Mouse (Mus musculus) embryonic facial prominence, embryonic 11.5 days (tissue): Measurements from ENCODE around the gene Olfr172. TPM values are rescaled to one million over a fixed set of nuclear protein-coding genes. Genes with fewer than 3 reads are reported as not detected.
A peak's percentile ranks its signal among the peaks of the same experiment; 100 is the strongest.

Experiments used
- ATAC-seq: fragments of 200-750 bp; cut with Nextera tagmentation; replicated peaks from 2 replicates; pipeline ENCODE4 v1.8.0; 2017; ENCODE audit warnings: low read depth; ENCODE audit not compliant: insufficient number of reproducible peaks, low FRiP score, low TSS enrichment
- DNase-seq: peaks from one replicate; pipeline ENCODE4 v3.0.0-alpha.2; 2015; ENCODE audit warnings: low spot score
- H3K27ac ChIP-seq: fragments of 300-500 bp; sonication (generic); replicated peaks from 2 replicates; pipeline ENCODE4 v1.5.1; 2014; ENCODE audit warnings: mild to moderate bottlenecking, low read depth, low read length, control low read depth
- H3K27me3 ChIP-seq: fragments of 300-500 bp; sonication (generic); 2 replicates; pipeline ENCODE4 v1.6.1; 2014; ENCODE audit warnings: mild to moderate bottlenecking, low read length, moderate library complexity, mixed read lengths; ENCODE audit not compliant: control insufficient read depth, insufficient read depth
- H3K36me3 ChIP-seq: fragments of 300-500 bp; sonication (generic); replicated peaks from 2 replicates; pipeline ENCODE4 v1.6.1; 2014; ENCODE audit warnings: low read depth, mild to moderate bottlenecking, low read length, moderate library complexity, mixed read lengths; ENCODE audit not compliant: control insufficient read depth, insufficient read depth
- H3K4me1 ChIP-seq: fragments of 300-500 bp; sonication (generic); 2 replicates; pipeline ENCODE4 v1.6.1; 2014; ENCODE audit warnings: low read length, mixed read lengths; ENCODE audit not compliant: control insufficient read depth, insufficient read depth
- H3K4me2 ChIP-seq: fragments of 300-500 bp; sonication (generic); 2 replicates; pipeline ENCODE4 v1.6.1; 2014; ENCODE audit warnings: low read depth, mild to moderate bottlenecking, control low read depth, low read length, moderate library complexity
- H3K4me3 ChIP-seq: fragments of 300-500 bp; sonication (generic); 2 replicates; pipeline ENCODE4 v1.5.1; 2014; ENCODE audit warnings: low read depth, low read length, control low read depth
- H3K9ac ChIP-seq: fragments of 300-500 bp; sonication (generic); replicated peaks from 2 replicates; pipeline ENCODE4 v1.6.1; 2014; ENCODE audit warnings: mild to moderate bottlenecking, control low read depth, low read length
- H3K9me3 ChIP-seq: fragments of 300-500 bp; sonication (generic); replicated peaks from 2 replicates; pipeline ENCODE4 v1.6.1; 2016; ENCODE audit warnings: mild to moderate bottlenecking, low read length, inconsistent platforms, mixed read lengths; ENCODE audit not compliant: control insufficient read depth
- WGBS: fragments of 180-500 bp; shearing (Covaris S2); extraction: QIAGEN DNeasy Blood & Tissue Kit; methylation state at CpG from one replicate; pipeline ENCODE4 v1.1.7; 2014; 5-methylcytosine and 5-hydroxymethylcytosine counted together
- polyA plus RNA-seq: library from polyadenylated mRNA; unstranded; fragments of >200 nt; fragmentation: Nextera tagmentation; extraction: Ambion mirVana; gene quantifications from 2 replicates; pipeline ENCODE4 v1.2.1, GENCODE M21; 2014

Gene Olfr172
- polyA plus RNA-seq, 1 experiment from 2014 or later, result not detected

DNA sequence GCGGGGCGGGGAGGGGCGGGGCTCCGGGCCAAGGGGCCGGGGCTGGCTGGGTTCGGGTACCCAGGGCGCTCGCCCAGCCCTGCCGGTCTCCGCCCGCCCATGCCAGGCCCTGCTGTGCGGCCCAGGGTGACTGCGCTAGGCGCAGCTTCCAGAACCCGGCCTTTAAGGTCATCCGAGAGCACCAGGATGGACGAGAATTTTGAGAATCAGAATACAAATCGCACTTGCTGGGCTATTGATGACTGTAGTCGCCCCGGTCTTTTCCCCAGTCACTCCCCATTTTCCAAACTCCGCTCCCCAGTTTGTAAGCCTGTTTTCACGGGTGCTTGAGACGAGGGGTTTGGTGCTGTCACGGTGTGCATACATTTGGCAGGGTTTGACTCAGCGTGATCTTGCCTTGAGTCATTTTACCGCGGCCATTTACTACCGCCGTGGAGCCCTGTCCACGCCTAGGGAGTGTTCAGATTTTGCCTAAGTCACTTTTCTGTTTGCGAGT lies 34.8 kb downstream of the Olfr172 start:
- Histone ChIP-seq H3K4me1 (no peaks in the 10 kb centered on the region), H3K9ac (peak overlapping the region; percentile 72), H3K27ac (peak overlapping the region; percentile 59), H3K9me3 (no peaks in the 10 kb centered on the region), H3K27me3 (no peaks in the 10 kb centered on the region), H3K4me2 (peak overlapping the region; percentile 55), H3K4me3 (peak overlapping the region; percentile 74), H3K36me3 (no peaks in the 10 kb centered on the region; the same call in 1 of the 2 replicates)
- peak; percentile 92 for ATAC-seq
- WGBS, result under 1% methylated on average over 26 of the region's 31 CpGs
- peak; percentile 19 for DNase-seq

DNA sequence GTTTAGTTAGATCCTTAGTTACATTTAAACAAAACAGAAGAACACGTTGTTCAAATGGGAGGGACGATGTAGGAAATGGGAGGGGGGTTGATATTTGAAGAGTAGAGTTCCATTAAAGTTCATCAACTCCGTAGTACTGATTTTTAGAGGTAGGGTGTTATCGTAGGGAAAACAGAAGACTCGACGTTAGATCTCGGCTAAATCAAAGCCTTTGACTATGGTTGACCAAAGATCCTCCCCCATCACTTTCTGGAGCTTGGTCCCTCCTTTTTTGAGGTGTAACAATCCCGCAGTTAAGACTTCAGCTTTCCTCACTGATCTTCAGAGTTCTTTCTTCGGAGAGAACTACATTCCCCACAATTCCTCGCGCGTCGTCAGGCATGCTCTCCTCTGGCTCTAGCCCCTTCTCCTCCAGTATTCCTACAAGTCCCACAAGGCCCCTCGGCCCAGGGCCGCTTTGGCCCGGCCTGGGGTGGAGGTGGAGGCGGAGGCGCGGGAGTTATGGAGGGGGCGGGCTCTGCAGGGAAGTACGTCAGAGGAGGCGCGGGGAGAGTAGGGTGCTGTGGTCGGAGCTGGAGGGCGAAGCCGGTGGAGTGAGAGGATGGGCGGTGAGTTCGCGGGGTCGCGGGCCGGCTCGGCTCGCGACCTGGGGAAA lies 35.4 kb downstream of the Olfr172 start, which contains the start of gene Cldnd1:
TSS of gene Cldnd1 (plus strand) at position 434 of the 655 bp plus-strand sequence.
- no peaks in the 10 kb centered on the region for H3K4me1 ChIP-seq
- no peaks in the 10 kb centered on the region for H3K27me3 ChIP-seq
- 2% methylated on average over 33 of the region's 35 CpGs for WGBS
- ATAC-seq, result peak; percentile 100
- H3K36me3 ChIP-seq, result no peaks in the 10 kb centered on the region; the same call in 1 of the 2 replicates
- DNase-seq, result peak; percentile 98
- peak within 1 kb of the TSS; percentile 55 for H3K4me2 ChIP-seq
- peak within 1 kb of the TSS; percentile 74 for H3K4me3 ChIP-seq
- peak within 1 kb of the TSS; percentile 72 for H3K9ac ChIP-seq
- peak within 1 kb of the TSS; percentile 59 for H3K27ac ChIP-seq
- no peaks in the 10 kb centered on the region for H3K9me3 ChIP-seq

DNA sequence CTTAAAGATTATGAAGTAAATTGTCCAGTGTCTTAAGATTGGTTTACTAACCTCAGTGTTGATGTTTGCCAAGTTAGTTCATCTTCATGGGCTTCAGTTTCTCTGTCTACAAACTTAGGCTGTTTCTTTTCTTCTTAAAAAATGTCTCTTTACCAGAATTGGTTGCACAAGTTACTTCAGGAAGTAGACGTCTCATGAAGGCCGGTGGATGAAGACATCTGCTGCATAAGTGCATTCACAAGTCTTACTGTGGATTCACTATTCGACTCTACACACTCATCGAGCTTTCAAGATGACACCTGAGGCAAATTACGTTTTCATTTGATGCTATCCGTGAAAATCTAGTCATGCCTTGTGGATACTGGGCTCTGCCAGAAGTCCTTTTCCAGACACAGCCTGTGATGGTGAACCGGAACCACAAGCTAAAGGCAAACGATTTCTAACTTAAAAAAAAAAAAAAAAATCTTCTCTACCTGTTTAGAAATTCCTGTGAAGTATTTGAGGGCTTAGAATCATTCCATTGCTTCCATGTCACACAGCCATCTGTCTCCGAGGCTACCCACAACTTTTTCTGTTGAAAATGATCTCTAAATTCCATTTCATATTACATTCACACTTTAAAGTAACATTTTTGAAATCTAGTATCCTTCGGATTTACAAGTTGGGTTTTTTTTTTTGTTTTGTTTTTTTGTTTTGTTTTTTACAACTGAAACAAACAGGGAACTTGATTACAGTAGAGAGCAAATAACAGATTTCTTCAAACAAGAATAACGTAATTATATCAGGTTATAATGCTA lies 36.1 kb downstream of the Olfr172 start:
- 78% methylated on average over 11 of the region's 11 CpGs for WGBS
- Histone ChIP-seq H3K4me3 (no peak overlapping the region; the same call in 1 of the 2 replicates), H3K27me3 (no peaks in the 10 kb centered on the region), H3K36me3 (no peaks in the 10 kb centered on the region; the same call in 1 of the 2 replicates), H3K9ac (no peak overlapping the region), H3K9me3 (no peaks in the 10 kb centered on the region), H3K4me1 (no peaks in the 10 kb centered on the region), H3K4me2 (no peak overlapping the region), H3K27ac (no peak overlapping the region)
- ATAC-seq (no peak), DNase-seq (no peak)

DNA sequence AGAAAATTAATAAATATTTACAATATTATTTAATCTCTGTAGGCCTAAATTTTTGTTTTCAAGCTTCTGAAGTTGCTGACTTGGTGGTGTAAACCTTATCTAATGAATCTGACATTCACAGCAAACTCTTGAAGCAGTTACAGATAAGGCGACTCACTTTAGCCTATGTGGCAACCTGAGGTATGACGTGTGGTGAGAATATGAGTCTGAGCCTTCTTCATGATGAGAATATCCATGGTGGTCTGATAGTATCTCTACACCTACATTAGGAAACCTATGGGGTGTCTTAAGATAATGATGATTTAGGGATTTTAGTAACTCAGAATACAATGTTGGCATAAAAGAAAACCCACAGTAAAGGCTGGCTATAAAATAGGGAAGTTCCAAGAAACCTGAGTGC lies 40.7 kb downstream of the Olfr172 start:
- no peaks in the 10 kb centered on the region for H3K4me1 ChIP-seq
- H3K4me2 ChIP-seq, result no peak overlapping the region
- no peak overlapping the region for H3K4me3 ChIP-seq
- H3K9ac ChIP-seq, result no peak overlapping the region
- no peaks in the 10 kb centered on the region for H3K27me3 ChIP-seq
- DNase-seq (no peak), ATAC-seq (no peak)
- no peaks in the 10 kb centered on the region for H3K36me3 ChIP-seq
- H3K9me3 ChIP-seq, result no peaks in the 10 kb centered on the region
- no peak overlapping the region for H3K27ac ChIP-seq
- 85% methylated on average over 2 of the region's 2 CpGs for WGBS

DNA sequence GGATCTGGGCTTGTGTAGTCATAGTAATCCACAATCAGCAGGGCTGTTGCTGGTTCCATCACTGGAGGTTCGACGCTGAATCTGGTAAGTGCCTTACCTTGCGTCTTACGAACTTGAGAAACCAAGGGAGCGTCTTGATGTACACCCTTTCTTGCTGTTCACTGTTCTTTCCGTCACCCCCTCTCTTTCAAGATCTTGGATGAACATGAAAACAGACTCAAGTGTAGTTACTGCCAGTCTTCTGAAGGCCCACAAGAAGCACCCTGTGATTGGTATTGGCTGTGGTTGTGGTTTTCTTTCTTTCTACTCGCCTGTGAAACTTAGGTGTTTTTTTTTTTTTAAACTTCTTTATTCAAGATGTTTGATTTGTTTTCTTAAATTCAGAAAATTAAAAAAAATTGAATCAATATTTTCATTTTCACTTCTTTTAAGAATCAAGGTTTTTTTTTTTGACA lies 44.3 kb downstream of the Olfr172 start, which contains the start of gene Gpr15:
TSS of gene Gpr15 (minus strand) at position 405 of the 455 bp plus-strand sequence.
- Histone ChIP-seq H3K27me3 (no peaks in the 10 kb centered on the region), H3K4me2 (no peak within 1 kb of the TSS), H3K27ac (no peak within 1 kb of the TSS), H3K36me3 (no peaks in the 10 kb centered on the region), H3K9ac (no peak within 1 kb of the TSS), H3K4me3 (no peak within 1 kb of the TSS), H3K9me3 (no peaks in the 10 kb centered on the region), H3K4me1 (no peaks in the 10 kb centered on the region)
- DNase-seq (no peak), ATAC-seq (no peak)
- 88% methylated on average over 7 of the region's 7 CpGs for WGBS

DNA sequence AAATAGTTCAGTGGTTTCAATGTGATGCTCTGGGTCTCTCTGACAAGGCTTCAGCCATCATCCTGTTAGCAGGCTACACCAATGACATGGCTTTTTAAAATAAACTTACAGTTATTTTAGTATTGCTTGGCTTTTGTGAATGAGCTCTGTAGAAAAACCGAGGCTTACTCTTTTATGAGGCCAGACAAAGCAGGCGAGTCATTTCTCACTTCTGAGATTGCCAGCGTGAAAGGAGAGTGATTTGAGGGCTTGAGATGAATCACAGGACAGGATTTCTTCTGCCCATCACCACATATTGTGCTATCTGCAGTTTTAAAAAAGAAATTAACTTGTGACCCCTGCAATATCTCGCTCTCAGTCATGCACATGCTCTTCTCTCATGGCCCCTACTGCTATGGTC lies 48.0 kb downstream of the Olfr172 start:
- Histone ChIP-seq H3K4me3 (no peak overlapping the region), H3K27me3 (no peaks in the 10 kb centered on the region), H3K4me2 (no peak overlapping the region), H3K27ac (no peak overlapping the region), H3K9me3 (no peaks in the 10 kb centered on the region), H3K36me3 (no peaks in the 10 kb centered on the region), H3K9ac (no peak overlapping the region), H3K4me1 (no peaks in the 10 kb centered on the region)
- WGBS, result 69% methylated on average over 4 of the region's 4 CpGs
- no peak for DNase-seq
- ATAC-seq, result no peak

DNA sequence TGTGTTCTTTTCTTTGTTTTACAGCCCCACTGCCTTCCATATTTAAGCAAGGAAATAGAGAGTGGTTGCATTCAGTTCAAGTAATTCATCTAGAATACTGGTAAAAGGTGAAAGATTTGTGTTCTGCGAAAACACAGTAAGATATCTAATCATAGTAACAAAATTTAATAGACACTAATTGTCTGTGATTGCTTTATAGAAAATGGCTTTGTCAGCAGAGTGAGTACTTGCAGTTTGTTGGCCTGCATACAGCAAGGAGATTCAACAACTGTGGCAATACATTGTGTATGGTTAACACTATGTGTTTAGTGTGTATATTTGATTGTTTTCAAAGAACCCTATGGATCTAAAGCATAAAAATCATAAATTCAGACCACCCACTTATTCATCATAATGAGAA lies 49.8 kb downstream of the Olfr172 start:
- H3K9me3 ChIP-seq, result no peaks in the 10 kb centered on the region
- 95% methylated on average over 1 of the region's 1 CpGs for WGBS

DNA sequence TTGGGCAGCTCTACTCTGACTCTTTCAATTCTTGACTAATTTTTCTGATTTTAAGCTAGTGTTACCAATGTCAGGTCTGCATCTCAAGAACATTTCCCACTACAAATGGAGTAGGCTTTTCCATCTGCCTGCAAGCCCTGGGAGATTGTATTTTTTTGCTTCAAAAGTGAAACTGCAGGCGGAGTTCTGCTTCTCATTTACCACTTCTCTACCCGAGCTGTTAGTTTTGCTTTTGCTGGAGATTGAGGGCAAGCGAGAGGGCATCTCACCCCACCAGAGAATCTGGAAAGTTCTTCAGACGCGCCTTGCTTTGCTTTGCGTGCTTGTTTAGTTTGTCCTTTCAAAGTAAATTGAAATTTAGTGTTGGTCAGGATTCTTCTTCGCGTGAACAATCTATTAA lies 50.8 kb downstream of the Olfr172 start:
- no peaks in the 10 kb centered on the region for H3K9me3 ChIP-seq

More for the DNA sequence above, 49.8 kb downstream of the Olfr172 start:
- ATAC-seq (no peak), DNase-seq (no peak)
- H3K4me1 ChIP-seq, result no peaks in the 10 kb centered on the region
- no peak overlapping the region for H3K4me2 ChIP-seq
- H3K27ac ChIP-seq, result no peak overlapping the region
- no peak overlapping the region for H3K4me3 ChIP-seq
- no peaks in the 10 kb centered on the region for H3K36me3 ChIP-seq
- H3K9ac ChIP-seq, result no peak overlapping the region
- H3K27me3 ChIP-seq, result no peaks in the 10 kb centered on the region

More for the DNA sequence above, 50.8 kb downstream of the Olfr172 start:
- H3K9ac ChIP-seq, result no peak overlapping the region
- no peak overlapping the region for H3K27ac ChIP-seq
- no peak overlapping the region for H3K4me3 ChIP-seq
- DNase-seq (no peak), ATAC-seq (no peak)
- 63% methylated on average over 8 of the region's 8 CpGs for WGBS
- H3K36me3 ChIP-seq, result no peaks in the 10 kb centered on the region
- H3K4me1 ChIP-seq, result no peaks in the 10 kb centered on the region
- no peaks in the 10 kb centered on the region for H3K27me3 ChIP-seq
- H3K4me2 ChIP-seq, result no peak overlapping the region
